Mouse (Mus musculus): ENCODE data around the gene Olfr53. TPM values are rescaled to one million over a fixed set of nuclear protein-coding genes. Genes with fewer than 3 reads are reported as not detected.
"Not testable (repeated sequence)": the region's sequence is repeated elsewhere in the genome, so short reads cannot be mapped to it uniquely, and the experiment has no call there.

Olfr53 gene
- polyA plus RNA-seq (2015; fragmentation: Nextera tagmentation; extraction: Ambion mirVana): not detected in 2 replicates

- Histone ChIP-seq H3K4me1 (ENCODE audit: control insufficient read depth, insufficient read depth, low read length) (no peaks in the 10 kb centered on the region), H3K27ac (ENCODE audit: low read length) (no peak within 1 kb of the TSS), H3K4me3 (ENCODE audit: low read length) (no peak within 1 kb of the TSS), H3K4me2 (ENCODE audit: low read depth, low read length) (no peak within 1 kb of the TSS), H3K9me3 (replicated peaks; ENCODE audit: control insufficient read depth, low read length) (no peaks in the 10 kb centered on the region), H3K36me3 (ENCODE audit: control insufficient read depth, insufficient read depth) (no peaks in the 10 kb centered on the region), H3K27me3 (ENCODE audit: control insufficient read depth, insufficient read depth, low read length) (no peaks in the 10 kb centered on the region), H3K9ac (ENCODE audit: low read length) (no peak within 1 kb of the TSS)
- ATAC-seq (replicated peaks; ENCODE audit: extremely low read depth, insufficient read depth, low FRiP score): no peak
- 70% methylated on average over 1 of the region's 1 CpGs for WGBS
These were observed at the start of gene Olfr53 for GRCm38 (mm10) chr7:140646152-140646551. TSS of gene Olfr53 (plus strand) at chr7:140646452.

- not testable (repeated sequence) for H3K4me2 ChIP-seq (ENCODE audit: low read depth, low read length); H3K4me1 ChIP-seq (ENCODE audit: control insufficient read depth, insufficient read depth, low read length); H3K36me3 ChIP-seq (ENCODE audit: control insufficient read depth, insufficient read depth); H3K4me3 ChIP-seq (ENCODE audit: low read length); H3K9me3 ChIP-seq (replicated peaks; ENCODE audit: control insufficient read depth, low read length); H3K27ac ChIP-seq (ENCODE audit: low read length); H3K9ac ChIP-seq (ENCODE audit: low read length); H3K27me3 ChIP-seq (ENCODE audit: control insufficient read depth, insufficient read depth, low read length); ATAC-seq (replicated peaks; ENCODE audit: extremely low read depth, insufficient read depth, low FRiP score)
- 70% methylated on average over 2 of the region's 2 CpGs for WGBS
These were observed 45.3 kb upstream of the Olfr53 start, which contains the start of gene Olfr46 for GRCm38 (mm10) chr7:140600969-140601368. TSS of gene Olfr46 (plus strand) at chr7:140601269.

GRCm38 (mm10) chr7:140628670-140629069 is 17.6 kb upstream of the Olfr53 start, which contains the start of gene Olfr61:
TSS of gene Olfr61 (plus strand) at chr7:140628970.
- not testable (repeated sequence) for H3K9ac ChIP-seq (ENCODE audit: low read length); H3K4me3 ChIP-seq (ENCODE audit: low read length); ATAC-seq (replicated peaks; ENCODE audit: extremely low read depth, insufficient read depth, low FRiP score); H3K27me3 ChIP-seq (ENCODE audit: control insufficient read depth, insufficient read depth, low read length); H3K4me1 ChIP-seq (ENCODE audit: control insufficient read depth, insufficient read depth, low read length); H3K4me2 ChIP-seq (ENCODE audit: low read depth, low read length); H3K9me3 ChIP-seq (replicated peaks; ENCODE audit: control insufficient read depth, low read length); H3K27ac ChIP-seq (ENCODE audit: low read length); H3K36me3 ChIP-seq (ENCODE audit: control insufficient read depth, insufficient read depth)
- 78% methylated on average over 3 of the region's 3 CpGs for WGBS

GRCm38 (mm10) chr7:140630559-140630958 is 15.7 kb upstream of the Olfr53 start:
- no peak overlapping the region for H3K4me3 ChIP-seq (ENCODE audit: low read length)
- H3K9me3 ChIP-seq (replicated peaks; ENCODE audit: control insufficient read depth, low read length): no peaks in the 10 kb centered on the region
- no peaks in the 10 kb centered on the region for H3K4me1 ChIP-seq (ENCODE audit: control insufficient read depth, insufficient read depth, low read length)
- no peak overlapping the region for H3K4me2 ChIP-seq (ENCODE audit: low read depth, low read length)
- H3K36me3 ChIP-seq (ENCODE audit: control insufficient read depth, insufficient read depth): no peaks in the 10 kb centered on the region
- no peak overlapping the region for H3K27ac ChIP-seq (ENCODE audit: low read length)
- no peak for ATAC-seq (replicated peaks; ENCODE audit: extremely low read depth, insufficient read depth, low FRiP score)
- no peaks in the 10 kb centered on the region for H3K27me3 ChIP-seq (ENCODE audit: control insufficient read depth, insufficient read depth, low read length)
- 63% methylated on average over 1 of the region's 1 CpGs for WGBS
- H3K9ac ChIP-seq (ENCODE audit: low read length): no peak overlapping the region

GRCm38 (mm10) chr7:140659630-140660029 is 13.4 kb downstream of the Olfr53 start, which contains the start of gene Olfr539:
TSS of gene Olfr539 (plus strand) at chr7:140659930.
- Histone ChIP-seq H3K36me3 (ENCODE audit: control insufficient read depth, insufficient read depth) (no peaks in the 10 kb centered on the region), H3K4me1 (ENCODE audit: control insufficient read depth, insufficient read depth, low read length) (no peaks in the 10 kb centered on the region), H3K27me3 (ENCODE audit: control insufficient read depth, insufficient read depth, low read length) (no peaks in the 10 kb centered on the region), H3K4me2 (ENCODE audit: low read depth, low read length) (no peak within 1 kb of the TSS), H3K27ac (ENCODE audit: low read length) (no peak within 1 kb of the TSS), H3K9me3 (replicated peaks; ENCODE audit: control insufficient read depth, low read length) (no peaks in the 10 kb centered on the region), H3K4me3 (ENCODE audit: low read length) (no peak within 1 kb of the TSS), H3K9ac (ENCODE audit: low read length) (no peak within 1 kb of the TSS)
- no peak for ATAC-seq (replicated peaks; ENCODE audit: extremely low read depth, insufficient read depth, low FRiP score)
- WGBS: 66% methylated on average over 4 of the region's 4 CpGs

- H3K4me1 ChIP-seq (ENCODE audit: control insufficient read depth, insufficient read depth, low read length); H3K27ac ChIP-seq (ENCODE audit: low read length); H3K9me3 ChIP-seq (replicated peaks; ENCODE audit: control insufficient read depth, low read length); H3K27me3 ChIP-seq (ENCODE audit: control insufficient read depth, insufficient read depth, low read length); H3K9ac ChIP-seq (ENCODE audit: low read length); H3K4me3 ChIP-seq (ENCODE audit: low read length); H3K4me2 ChIP-seq (ENCODE audit: low read depth, low read length); H3K36me3 ChIP-seq (ENCODE audit: control insufficient read depth, insufficient read depth); ATAC-seq (replicated peaks; ENCODE audit: extremely low read depth, insufficient read depth, low FRiP score): not testable (repeated sequence)
- 68% methylated on average over 3 of the region's 3 CpGs for WGBS
These were observed 24.4 kb downstream of the Olfr53 start for GRCm38 (mm10) chr7:140670693-140671092.

GRCm38 (mm10) chr7:140675863-140676262 is 29.6 kb downstream of the Olfr53 start:
- WGBS: 8% methylated on average over 5 of the region's 6 CpGs
- Histone ChIP-seq H3K4me1 (ENCODE audit: control insufficient read depth, insufficient read depth, low read length) (no peaks in the 10 kb centered on the region), H3K27ac (ENCODE audit: low read length) (no peak overlapping the region), H3K27me3 (ENCODE audit: control insufficient read depth, insufficient read depth, low read length) (no peaks in the 10 kb centered on the region), H3K9ac (ENCODE audit: low read length) (no peak overlapping the region), H3K9me3 (replicated peaks; ENCODE audit: control insufficient read depth, low read length) (peaks cover 5% of the 10 kb centered on the region; the same call in 1 of the 2 replicates), H3K36me3 (ENCODE audit: control insufficient read depth, insufficient read depth) (no peaks in the 10 kb centered on the region), H3K4me3 (ENCODE audit: low read length) (no peak overlapping the region), H3K4me2 (ENCODE audit: low read depth, low read length) (no peak overlapping the region)
- ATAC-seq (replicated peaks; ENCODE audit: extremely low read depth, insufficient read depth, low FRiP score): no peak

- not testable (repeated sequence) for H3K4me3 ChIP-seq (ENCODE audit: low read length); H3K27me3 ChIP-seq (ENCODE audit: control insufficient read depth, insufficient read depth, low read length); ATAC-seq (replicated peaks; ENCODE audit: extremely low read depth, insufficient read depth, low FRiP score); H3K4me2 ChIP-seq (ENCODE audit: low read depth, low read length); H3K9ac ChIP-seq (ENCODE audit: low read length); H3K9me3 ChIP-seq (replicated peaks; ENCODE audit: control insufficient read depth, low read length); H3K4me1 ChIP-seq (ENCODE audit: control insufficient read depth, insufficient read depth, low read length); H3K36me3 ChIP-seq (ENCODE audit: control insufficient read depth, insufficient read depth); H3K27ac ChIP-seq (ENCODE audit: low read length)
- WGBS: 58% methylated on average over 4 of the region's 4 CpGs
These were observed 33.3 kb downstream of the Olfr53 start for GRCm38 (mm10) chr7:140679591-140679990.

GRCm38 (mm10) chr7:140681651-140682050 is 35.4 kb downstream of the Olfr53 start, which contains the start of gene Olfr45:
TSS of gene Olfr45 (plus strand) at chr7:140681951.
- WGBS: 72% methylated on average over 1 of the region's 1 CpGs
- Histone ChIP-seq H3K36me3 (ENCODE audit: control insufficient read depth, insufficient read depth) (no peaks in the 10 kb centered on the region), H3K9me3 (replicated peaks; ENCODE audit: control insufficient read depth, low read length) (peaks cover 5% of the 10 kb centered on the region; the same call in 1 of the 2 replicates), H3K4me2 (ENCODE audit: low read depth, low read length) (no peak within 1 kb of the TSS), H3K9ac (ENCODE audit: low read length) (no peak within 1 kb of the TSS), H3K4me3 (ENCODE audit: low read length) (no peak within 1 kb of the TSS), H3K27ac (ENCODE audit: low read length) (no peak within 1 kb of the TSS), H3K4me1 (ENCODE audit: control insufficient read depth, insufficient read depth, low read length) (no peaks in the 10 kb centered on the region), H3K27me3 (ENCODE audit: control insufficient read depth, insufficient read depth, low read length) (no peaks in the 10 kb centered on the region)
- no peak for ATAC-seq (replicated peaks; ENCODE audit: extremely low read depth, insufficient read depth, low FRiP score)
